Comparison of ENCODE assay signal across 24 mouse cellular contexts in the genomic region with DNA sequence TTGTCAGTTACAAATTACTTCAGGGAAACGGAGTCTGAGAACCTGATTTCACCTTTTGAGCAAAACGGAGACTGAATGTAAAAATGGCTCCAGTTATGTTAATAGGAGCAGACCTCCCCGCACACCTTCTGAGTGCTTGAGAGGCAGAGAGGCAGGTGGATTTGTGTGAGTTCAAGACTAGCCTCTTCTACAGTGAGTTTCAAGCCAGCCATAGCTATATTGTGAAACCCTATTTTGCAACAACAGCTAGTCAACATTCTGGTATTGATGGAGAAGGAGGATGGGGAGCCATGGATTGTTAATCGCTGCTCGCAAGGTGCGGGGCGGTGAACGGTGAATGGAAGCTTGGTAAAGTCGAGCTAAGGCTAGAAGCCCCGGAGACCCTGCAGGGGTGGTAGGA. TPM values are rescaled to one million over a fixed set of nuclear protein-coding genes. Genes with fewer than 3 reads are reported as not detected.
DNase-seq lines count a peak whose midpoint lies in the region; ATAC-seq and TF ChIP-seq lines count a peak whose summit lies in the region.
"Had no signal": no experiment of that assay in that cellular context is flagged by ENCODE, and none has a peak within 500 bp of the region (broad histone marks: within the 10 kb centered on the region; RNA-seq: fewer than 3 reads in every experiment).

No protein-coding gene starts in this region.

- no peak for ATAC-seq in lung, embryonic 15.5 days (ENCODE audit: borderline replicate concordance, extremely low read depth, low FRiP score, low TSS enrichment)
- no peak for ATAC-seq in liver, embryonic 16.5 days (ENCODE audit: low read depth)
- no peak for ATAC-seq in stomach, postnatal 0 days (ENCODE audit: low FRiP score, low TSS enrichment)
- ATAC-seq: forebrain, embryonic 16.5 days; intestine, embryonic 15.5 days had no signal

- no peak overlapping the region for H3K27ac ChIP-seq in lung, embryonic 15.5 days
- no peak overlapping the region for H3K27ac ChIP-seq in embryonic facial prominence, embryonic 10.5 days (replicated peaks)
- peak overlapping the region; percentile 64 for H3K27ac ChIP-seq in liver, embryonic 16.5 days (ENCODE audit: low read length)
- H3K27ac ChIP-seq in stomach, postnatal 0 days (replicated peaks): no peak overlapping the region
- H3K27ac ChIP-seq in gastrocnemius, adult 2 months: no peak overlapping the region
- H3K27ac ChIP-seq: embryonic facial prominence, embryonic 12.5 days; hindbrain, embryonic 12.5 days; intestine, embryonic 15.5 days; kidney, postnatal 0 days; layer of hippocampus, adult 2 months; stomach, embryonic 15.5 days had no signal

- no peak for DNase-seq in lung, postnatal 14 days
- DNase-seq in ES-CJ7 (ENCODE audit: low read depth, low spot score): peak; percentile 69
- no peak for DNase-seq in embryonic facial prominence, embryonic 10.5 days (ENCODE audit: low spot score)
- no peak for DNase-seq in stomach, postnatal 0 days (ENCODE audit: low spot score)
- DNase-seq in gastrocnemius, adult 2 months: no peak
- DNase-seq: cerebellum, adult 8-10 months; layer of hippocampus, postnatal 36 days; lung, adult 18-20 months; lung, postnatal 36 days; retina, postnatal 1 day had no signal

- TF ChIP-seq EP300 in stomach, postnatal 0 days (optimal IDR thresholded peaks at IDR 0.05): no peak

- no peak for TF ChIP-seq CTCF in stomach, postnatal 0 days (IDR thresholded peaks at IDR 0.05; ENCODE audit: low read depth)
- TF ChIP-seq CTCF in gastrocnemius, adult 2 months (IDR thresholded peaks at IDR 0.05): no peak

- no peaks in the 10 kb centered on the region for H3K9me3 ChIP-seq in lung, embryonic 15.5 days
- H3K9me3 ChIP-seq in embryonic facial prominence, embryonic 10.5 days: no peaks in the 10 kb centered on the region
- no peaks in the 10 kb centered on the region for H3K9me3 ChIP-seq in liver, embryonic 16.5 days (replicated peaks; ENCODE audit: control insufficient read depth, low read length)
- no peaks in the 10 kb centered on the region for H3K9me3 ChIP-seq in stomach, postnatal 0 days (ENCODE audit: control insufficient read depth, low read length)
- H3K9me3 ChIP-seq: embryonic facial prominence, embryonic 12.5 days; heart, embryonic 10.5 days; hindbrain, embryonic 12.5 days; intestine, embryonic 15.5 days; stomach, embryonic 15.5 days had no signal

- H3K4me2 ChIP-seq in lung, embryonic 15.5 days: peak overlapping the region; percentile 13; the same call in 1 of the 2 replicates
- peak overlapping the region; percentile 42; the same call in 1 of the 2 replicates for H3K4me2 ChIP-seq in liver, embryonic 16.5 days (ENCODE audit: low read depth, low read length)
- H3K4me2 ChIP-seq in stomach, postnatal 0 days (replicated peaks; ENCODE audit: low read depth): no peak overlapping the region
- H3K4me2 ChIP-seq: embryonic facial prominence, embryonic 12.5 days; hindbrain, embryonic 12.5 days; intestine, embryonic 15.5 days; stomach, embryonic 15.5 days had no signal

- 57% methylated on average over 10 of the region's 10 CpGs for WGBS in lung, embryonic 15.5 days
- 49% methylated on average over 10 of the region's 10 CpGs for WGBS in embryonic facial prominence, embryonic 10.5 days
- WGBS in liver, embryonic 16.5 days (ENCODE audit: insufficient replicate concordance): 52% methylated on average over 10 of the region's 10 CpGs
- 66% methylated on average over 10 of the region's 10 CpGs for WGBS in stomach, postnatal 0 days

- peaks cover 15% of the 10 kb centered on the region for H3K4me1 ChIP-seq in lung, embryonic 15.5 days
- peaks cover 23% of the 10 kb centered on the region for H3K4me1 ChIP-seq in embryonic facial prominence, embryonic 10.5 days
- H3K4me1 ChIP-seq in liver, embryonic 16.5 days (ENCODE audit: control insufficient read depth, low read depth, low read length): peaks cover 25% of the 10 kb centered on the region
- no peaks in the 10 kb centered on the region for H3K4me1 ChIP-seq in stomach, postnatal 0 days (replicated peaks; ENCODE audit: control insufficient read depth, insufficient read depth)

- H3K36me3 ChIP-seq in lung, embryonic 15.5 days: no peaks in the 10 kb centered on the region
- H3K36me3 ChIP-seq in embryonic facial prominence, embryonic 10.5 days (replicated peaks): no peaks in the 10 kb centered on the region
- H3K36me3 ChIP-seq in liver, embryonic 16.5 days (ENCODE audit: control insufficient read depth, insufficient read depth): no peaks in the 10 kb centered on the region
- H3K36me3 ChIP-seq in stomach, postnatal 0 days (ENCODE audit: control insufficient read depth, insufficient read depth, low read length): no peaks in the 10 kb centered on the region
- H3K36me3 ChIP-seq: embryonic facial prominence, embryonic 12.5 days; heart, embryonic 10.5 days; hindbrain, embryonic 12.5 days; intestine, embryonic 15.5 days; stomach, embryonic 15.5 days had no signal

- intact Hi-C loops in gastrocnemius, adult 2 months (cut with DNase I): no loop called here

- H3K27me3 ChIP-seq in lung, embryonic 15.5 days: no peaks in the 10 kb centered on the region
- H3K27me3 ChIP-seq in embryonic facial prominence, embryonic 10.5 days (replicated peaks; ENCODE audit: low read depth, poor library complexity, severe bottlenecking): peaks cover 22% of the 10 kb centered on the region
- H3K27me3 ChIP-seq in liver, embryonic 16.5 days (ENCODE audit: control insufficient read depth, insufficient read depth, low read depth, low read length): peaks cover 15% of the 10 kb centered on the region; the same call in 1 of the 2 replicates
- H3K27me3 ChIP-seq in stomach, postnatal 0 days (ENCODE audit: control insufficient read depth, insufficient read depth, low read length): no peaks in the 10 kb centered on the region
- H3K27me3 ChIP-seq: embryonic facial prominence, embryonic 12.5 days; intestine, embryonic 15.5 days; stomach, embryonic 15.5 days had no signal

- H3K9ac ChIP-seq in lung, embryonic 15.5 days: no peak overlapping the region
- no peak overlapping the region for H3K9ac ChIP-seq in liver, embryonic 16.5 days (ENCODE audit: low read depth, low read length)
- no peak overlapping the region for H3K9ac ChIP-seq in stomach, postnatal 0 days (ENCODE audit: low read length)
- H3K9ac ChIP-seq: embryonic facial prominence, embryonic 12.5 days; hindbrain, embryonic 12.5 days; intestine, embryonic 15.5 days; stomach, embryonic 15.5 days had no signal

- H3K4me3 ChIP-seq in lung, embryonic 15.5 days: no peak overlapping the region
- peak overlapping the region; percentile 26 for H3K4me3 ChIP-seq in embryonic facial prominence, embryonic 10.5 days
- peak overlapping the region; percentile 30; the same call in 1 of the 2 replicates for H3K4me3 ChIP-seq in liver, embryonic 16.5 days (ENCODE audit: low read depth, low read length)
- H3K4me3 ChIP-seq in stomach, postnatal 0 days (ENCODE audit: low read depth, low read length): no peak overlapping the region
- no peak overlapping the region for H3K4me3 ChIP-seq in gastrocnemius, adult 2 months
- H3K4me3 ChIP-seq: embryonic facial prominence, embryonic 12.5 days; erythroblast, embryonic 14.5 days; heart, embryonic 10.5 days; hindbrain, embryonic 12.5 days; intestine, embryonic 15.5 days; layer of hippocampus, adult 2 months; stomach, embryonic 15.5 days had no signal

RNA-seq across cellular contexts. Expression of a gene that starts 12.5 kb away (rescaled TPM):
- polyA plus RNA-seq in lung, embryonic 15.5 days (2015; fragmentation: Nextera tagmentation; extraction: Ambion mirVana): 1,173 and 1,218 TPM in 2 replicates
- 957 and 988 TPM in 2 replicates for polyA plus RNA-seq in embryonic facial prominence, embryonic 10.5 days (2016; fragmentation: Nextera tagmentation; extraction: Ambion mirVana)
- polyA plus RNA-seq in liver, embryonic 16.5 days (2015; fragmentation: Nextera tagmentation; extraction: Ambion mirVana): 573 and 608 TPM in 2 replicates
- 537 and 549 TPM in 2 replicates for polyA plus RNA-seq in stomach, postnatal 0 days (2015; fragmentation: Nextera tagmentation; extraction: Ambion mirVana)
- total RNA-seq in gastrocnemius, adult 2 months (2021): 1,000 to 10,000 TPM; 1,479 to 2,293 TPM

RNA-seq across cellular contexts. Expression of a gene that starts 13.4 kb away (rescaled TPM):
- polyA plus RNA-seq in lung, embryonic 15.5 days (2015; fragmentation: Nextera tagmentation; extraction: Ambion mirVana): 0.56 and 0.73 TPM in 2 replicates
- 0.53 and 0.60 TPM in 2 replicates for polyA plus RNA-seq in embryonic facial prominence, embryonic 10.5 days (2016; fragmentation: Nextera tagmentation; extraction: Ambion mirVana)
- 0.18 and 0.27 TPM in 2 replicates for polyA plus RNA-seq in liver, embryonic 16.5 days (2015; fragmentation: Nextera tagmentation; extraction: Ambion mirVana)
- 0.51 and 0.56 TPM in 2 replicates for polyA plus RNA-seq in stomach, postnatal 0 days (2015; fragmentation: Nextera tagmentation; extraction: Ambion mirVana)
- not detected for total RNA-seq in gastrocnemius, adult 2 months (2021)
- total RNA-seq: gastrocnemius, postnatal 4 days; layer of hippocampus, adult 2 months; layer of hippocampus, postnatal 36 days; monocyte, adult 5-6 weeks had no signal
- polyA plus RNA-seq: neural tube, embryonic 11.5 days had no signal

RNA-seq across cellular contexts. Expression of a gene that starts 31.4 kb away (rescaled TPM):
- 9.9 and 11.7 TPM in 2 replicates for polyA plus RNA-seq in lung, embryonic 15.5 days (2015; fragmentation: Nextera tagmentation; extraction: Ambion mirVana)
- 24.1 and 24.2 TPM in 2 replicates for polyA plus RNA-seq in embryonic facial prominence, embryonic 10.5 days (2016; fragmentation: Nextera tagmentation; extraction: Ambion mirVana)
- polyA plus RNA-seq in liver, embryonic 16.5 days (2015; fragmentation: Nextera tagmentation; extraction: Ambion mirVana): 4.0 and 4.2 TPM in 2 replicates
- 3.3 and 4.5 TPM in 2 replicates for polyA plus RNA-seq in stomach, postnatal 0 days (2015; fragmentation: Nextera tagmentation; extraction: Ambion mirVana)
- total RNA-seq in gastrocnemius, adult 2 months (2021): 1 to 10 TPM; 4.3 to 4.4 TPM

RNA-seq across cellular contexts. Expression of a gene that starts 38.9 kb away (rescaled TPM):
- 35.6 and 39.2 TPM in 2 replicates for polyA plus RNA-seq in lung, embryonic 15.5 days (2015; fragmentation: Nextera tagmentation; extraction: Ambion mirVana)
- polyA plus RNA-seq in embryonic facial prominence, embryonic 10.5 days (2016; fragmentation: Nextera tagmentation; extraction: Ambion mirVana): 50.9 and 52.2 TPM in 2 replicates
- 18.4 and 20.3 TPM in 2 replicates for polyA plus RNA-seq in liver, embryonic 16.5 days (2015; fragmentation: Nextera tagmentation; extraction: Ambion mirVana)
- polyA plus RNA-seq in stomach, postnatal 0 days (2015; fragmentation: Nextera tagmentation; extraction: Ambion mirVana): 25.3 and 27.9 TPM in 2 replicates
- total RNA-seq in gastrocnemius, adult 2 months (2021): 1 to 10 TPM; 2.5 to 3.9 TPM

Comparison
In these comparisons a context has a peak if more than half of its experiments do, and no peak if none do; other contexts are left out.
1. H3K4me3 ChIP-seq: peak in embryonic facial prominence, embryonic 10.5 days (single experiment) and liver, embryonic 16.5 days (single experiment); none in lung, embryonic 15.5 days (single experiment), stomach, postnatal 0 days (single experiment) and gastrocnemius, adult 2 months (single experiment).